Mouse (Mus musculus): ENCODE data around the gene Khdc3.
"Not testable (repeated sequence)": the region's sequence is repeated elsewhere in the genome, so short reads cannot be mapped to it uniquely, and the experiment has no call there.

Khdc3 gene

GRCm38 (mm10) chr9:73097898-73098297 lies 3.7 kb upstream of the Khdc3 start:
- DNase-seq (ENCODE audit: low read depth, low spot score), result no peak

GRCm38 (mm10) chr9:73102181-73102580 lies 545 bp downstream of the Khdc3 start, which contains the start of gene Gm20509:
Gene Gm20509, plus strand, starts transcription at chr9:73102470.
- no peak for DNase-seq (ENCODE audit: low read depth, low spot score)

- no peak for DNase-seq (ENCODE audit: low read depth, low spot score)
Measured at GRCm38 (mm10) chr9:73103159-73103879, 1.7 kb downstream of the Khdc3 start.

GRCm38 (mm10) chr9:73103880-73104198 lies 2.2 kb downstream of the Khdc3 start:
- DNase-seq (ENCODE audit: low read depth, low spot score), result no peak

- no peak for DNase-seq (ENCODE audit: low read depth, low spot score)
Measured at GRCm38 (mm10) chr9:73105141-73105540, 3.5 kb downstream of the Khdc3 start.

- no peak for DNase-seq (ENCODE audit: low read depth, low spot score)
Measured at GRCm38 (mm10) chr9:73105771-73106170, 4.1 kb downstream of the Khdc3 start.

- peak; percentile 92 for DNase-seq (ENCODE audit: low read depth, low spot score)
Measured at GRCm38 (mm10) chr9:73112919-73113906, 11.6 kb downstream of the Khdc3 start, which contains the start of gene Rsl24d1. Gene Rsl24d1, plus strand, starts transcription at chr9:73113426.

GRCm38 (mm10) chr9:73116704-73117103 lies 15.1 kb downstream of the Khdc3 start:
- DNase-seq (ENCODE audit: low read depth, low spot score), result not testable (repeated sequence)

- DNase-seq (ENCODE audit: low read depth, low spot score), result no peak
Measured at GRCm38 (mm10) chr9:73118012-73118411, 16.4 kb downstream of the Khdc3 start.

- peak; percentile 57 for DNase-seq (ENCODE audit: low read depth, low spot score)
Measured at GRCm38 (mm10) chr9:73121735-73122134, 20.1 kb downstream of the Khdc3 start.

- DNase-seq (ENCODE audit: low read depth, low spot score), result no peak
Measured at GRCm38 (mm10) chr9:73125043-73125570, 23.5 kb downstream of the Khdc3 start.

- no peak for DNase-seq (ENCODE audit: low read depth, low spot score)
Measured at GRCm38 (mm10) chr9:73127457-73127856, 25.8 kb downstream of the Khdc3 start.

- no peak for DNase-seq (ENCODE audit: low read depth, low spot score)
Measured at GRCm38 (mm10) chr9:73129875-73130274, 28.2 kb downstream of the Khdc3 start.

- DNase-seq (ENCODE audit: low read depth, low spot score), result no peak
Measured at GRCm38 (mm10) chr9:73130529-73130928, 28.9 kb downstream of the Khdc3 start.

- DNase-seq (ENCODE audit: low read depth, low spot score), result no peak
Measured at GRCm38 (mm10) chr9:73137341-73137886, 35.8 kb downstream of the Khdc3 start.
